Mouse (Mus musculus) liver, embryonic 13.5 days (tissue): ENCODE results near the gene Abcf3. TPM values are rescaled to one million over a fixed set of nuclear protein-coding genes. Genes with fewer than 3 reads are reported as not detected.

ENCODE experiments used
- ATAC-seq: fragments of 200-750 bp; cut with Nextera tagmentation; 2 replicates; pipeline ENCODE4 v1.8.0; 2017; ENCODE audit warnings: low read depth, mild to moderate bottlenecking, moderate number of reproducible peaks, moderate library complexity
- DNase-seq: peaks from one replicate; pipeline ENCODE4 v3.0.0; 2022
- H3K27ac ChIP-seq: fragments of 300-500 bp; sonication (generic); 2 replicates; pipeline ENCODE4 v1.5.1; 2015; ENCODE audit warnings: moderate library complexity, mild to moderate bottlenecking, inconsistent platforms
- H3K27me3 ChIP-seq: fragments of 300-500 bp; sonication (generic); 2 replicates; pipeline ENCODE4 v1.6.1; 2015; ENCODE audit warnings: mild to moderate bottlenecking, inconsistent platforms
- H3K36me3 ChIP-seq: fragments of 300-500 bp; sonication (generic); 2 replicates; pipeline ENCODE4 v1.6.1; 2015; ENCODE audit warnings: mild to moderate bottlenecking, inconsistent platforms
- H3K4me1 ChIP-seq: fragments of 300-500 bp; sonication (generic); replicated peaks from 2 replicates; pipeline ENCODE4 v1.6.1; 2015; ENCODE audit warnings: inconsistent platforms
- H3K4me2 ChIP-seq: fragments of 300-500 bp; sonication (generic); 2 replicates; pipeline ENCODE4 v1.6.1; 2015; ENCODE audit warnings: inconsistent platforms, mild to moderate bottlenecking, moderate library complexity
- H3K4me3 ChIP-seq: fragments of 300-500 bp; sonication (generic); replicated peaks from 2 replicates; pipeline ENCODE4 v1.5.1; 2015; ENCODE audit warnings: mild to moderate bottlenecking, inconsistent platforms
- H3K9ac ChIP-seq: fragments of 300-500 bp; sonication (generic); 2 replicates; pipeline ENCODE4 v1.6.1; 2015; ENCODE audit warnings: mild to moderate bottlenecking, inconsistent platforms
- H3K9me3 ChIP-seq: fragments of 300-500 bp; sonication (generic); replicated peaks from 2 replicates; pipeline ENCODE4 v1.6.1; 2016; ENCODE audit warnings: inconsistent platforms
- WGBS: fragments of 180-500 bp; shearing (Covaris S2); methylation state at CpG from one replicate; pipeline ENCODE4 v1.1.7; 2015; ENCODE audit not compliant: insufficient replicate concordance; 5-methylcytosine and 5-hydroxymethylcytosine counted together
- polyA plus RNA-seq: library from polyadenylated mRNA; unstranded; fragments of >200 nt; fragmentation: Nextera tagmentation; extraction: Ambion mirVana; gene quantifications from 2 replicates; pipeline ENCODE4 v1.2.1, GENCODE M21; 2015

The Abcf3 gene
- 27.0 and 27.9 TPM in 2 replicates for polyA plus RNA-seq

- Histone ChIP-seq H3K27ac (peak within 1 kb of the TSS; percentile 82), H3K4me3 (peak within 1 kb of the TSS; percentile 75), H3K4me1 (peaks cover 33% of the 10 kb centered on the region), H3K4me2 (peak within 1 kb of the TSS; percentile 87), H3K9ac (peak within 1 kb of the TSS; percentile 78), H3K9me3 (no peaks in the 10 kb centered on the region), H3K36me3 (peaks cover 64% of the 10 kb centered on the region), H3K27me3 (no peaks in the 10 kb centered on the region)
- ATAC-seq (peak; percentile 98), DNase-seq (peak; percentile 98)
- under 1% methylated on average over 56 of the region's 56 CpGs for WGBS
These were observed at the start of gene Abcf3 for GRCm38 (mm10) chr16:20548096-20548948. Gene Abcf3 (plus strand): TSS chr16:20548577.

DNA sequence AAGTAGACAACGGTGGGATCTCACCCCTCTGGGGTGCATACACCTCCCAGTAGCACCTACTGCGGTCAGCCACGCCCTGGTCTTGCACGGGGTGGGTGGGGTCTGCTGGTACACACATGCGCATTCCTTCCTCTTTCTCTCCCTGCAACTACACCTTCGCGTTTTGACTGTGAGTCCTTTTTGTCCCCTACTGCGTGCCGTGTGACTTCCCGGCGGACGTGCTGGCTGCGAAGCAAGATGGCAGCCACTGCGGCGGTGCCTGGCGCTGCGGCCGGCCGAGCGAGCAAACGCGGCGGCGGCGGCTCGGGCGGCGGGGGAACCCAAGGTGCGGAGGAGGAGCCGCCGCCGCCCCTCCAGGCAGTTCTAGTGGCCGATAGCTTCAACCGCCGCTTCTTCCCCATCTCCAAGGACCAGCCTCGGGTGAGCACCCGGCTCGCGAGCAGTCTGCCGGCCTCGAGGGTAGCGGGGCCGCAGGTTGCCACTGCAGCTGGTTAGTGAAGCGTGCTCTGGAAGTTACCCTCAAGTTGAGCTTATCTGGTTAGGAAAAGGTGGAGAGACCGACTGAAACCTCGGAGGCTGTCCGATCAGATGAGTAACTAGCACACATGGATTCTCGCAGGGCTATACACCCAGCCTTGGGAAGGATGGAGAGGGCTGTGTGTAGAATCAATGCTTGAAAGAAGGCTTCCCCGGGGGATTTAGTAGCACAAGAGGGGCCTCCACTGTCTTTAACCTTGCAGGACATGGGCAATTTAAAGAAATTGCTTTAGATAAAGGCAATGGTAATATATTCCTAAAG lies 49.5 kb upstream of the Abcf3 start, which contains the start of gene Eif2b5:
Gene Eif2b5 (plus strand): TSS at position 141 of the 799 bp plus-strand sequence.
- peak within 1 kb of the TSS; percentile 88 for H3K4me3 ChIP-seq
- no peaks in the 10 kb centered on the region for H3K27me3 ChIP-seq
- ATAC-seq (peak; percentile 94), DNase-seq (peak; percentile 92)
- peak within 1 kb of the TSS; percentile 87 for H3K4me2 ChIP-seq
- peak within 1 kb of the TSS; percentile 74 for H3K27ac ChIP-seq
- no peaks in the 10 kb centered on the region for H3K9me3 ChIP-seq
- H3K9ac ChIP-seq: peak within 1 kb of the TSS; percentile 91
- H3K36me3 ChIP-seq: peaks cover 36% of the 10 kb centered on the region
- H3K4me1 ChIP-seq: peaks cover 27% of the 10 kb centered on the region
- WGBS: under 1% methylated on average over 49 of the region's 49 CpGs

DNA sequence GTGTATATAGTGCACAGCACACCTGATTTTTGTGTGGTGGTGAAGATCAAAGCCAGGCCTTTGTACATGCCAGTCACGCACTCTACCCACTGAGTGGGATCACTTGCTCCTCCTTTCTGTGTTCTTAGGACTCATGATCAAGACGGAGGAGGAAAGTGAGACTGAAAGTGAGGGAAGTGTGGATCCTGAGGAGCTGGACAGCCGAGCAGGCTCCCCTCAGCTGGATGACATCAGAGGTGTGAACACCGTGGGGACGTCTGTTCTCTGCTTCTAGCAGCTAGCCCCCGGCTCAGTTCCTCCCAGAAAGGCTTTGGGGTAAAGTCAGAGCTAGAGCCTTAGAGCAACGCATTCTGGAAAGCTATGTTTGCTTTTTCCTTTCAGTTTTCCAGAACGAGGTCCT lies 42.4 kb upstream of the Abcf3 start:
- 83% methylated on average over 8 of the region's 8 CpGs for WGBS
- H3K9me3 ChIP-seq: no peaks in the 10 kb centered on the region
- H3K27me3 ChIP-seq: no peaks in the 10 kb centered on the region
- ATAC-seq: no peak
- DNase-seq: no peak
- no peak overlapping the region for H3K4me3 ChIP-seq
- H3K4me1 ChIP-seq: no peaks in the 10 kb centered on the region
- H3K9ac ChIP-seq: no peak overlapping the region
- H3K27ac ChIP-seq: no peak overlapping the region
- H3K36me3 ChIP-seq: peaks cover 100% of the 10 kb centered on the region
- no peak overlapping the region for H3K4me2 ChIP-seq

DNA sequence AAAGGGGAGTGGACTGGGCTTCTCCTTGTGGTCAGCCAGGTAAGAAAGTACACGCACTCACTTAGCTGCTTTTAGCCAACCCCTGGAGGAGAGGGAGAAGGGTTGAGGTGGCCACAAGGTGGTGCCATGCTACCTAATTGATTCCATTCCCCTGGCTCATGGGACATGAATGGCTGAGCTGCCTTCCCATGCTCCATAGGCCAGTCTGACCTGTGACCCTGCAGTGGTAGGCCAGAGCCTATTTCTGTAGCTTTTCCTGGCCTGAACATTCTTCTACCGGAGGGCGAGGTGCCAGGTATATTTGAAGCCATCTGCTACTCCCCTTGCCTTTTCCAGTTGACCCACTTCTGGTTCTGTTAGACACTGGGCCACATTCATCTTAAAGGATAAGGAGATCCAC lies 39.0 kb upstream of the Abcf3 start:
- no peak overlapping the region for H3K9ac ChIP-seq
- H3K4me1 ChIP-seq: no peaks in the 10 kb centered on the region
- peaks cover 73% of the 10 kb centered on the region for H3K36me3 ChIP-seq
- H3K27ac ChIP-seq: no peak overlapping the region
- no peak for DNase-seq
- H3K4me2 ChIP-seq: no peak overlapping the region
- H3K4me3 ChIP-seq: no peak overlapping the region
- peak; percentile 50; the same call in 1 of the 2 replicates for ATAC-seq
- H3K9me3 ChIP-seq: no peaks in the 10 kb centered on the region
- 77% methylated on average over 3 of the region's 3 CpGs for WGBS
- no peaks in the 10 kb centered on the region for H3K27me3 ChIP-seq

- no peak for ATAC-seq
- Histone ChIP-seq H3K27ac (no peak overlapping the region), H3K27me3 (no peaks in the 10 kb centered on the region), H3K9ac (no peak overlapping the region), H3K4me3 (no peak overlapping the region), H3K9me3 (no peaks in the 10 kb centered on the region), H3K36me3 (peaks cover 53% of the 10 kb centered on the region), H3K4me1 (peaks cover 6% of the 10 kb centered on the region), H3K4me2 (no peak overlapping the region)
- WGBS: 77% methylated on average over 7 of the region's 7 CpGs
- no peak for DNase-seq
These were observed 37.0 kb upstream of the Abcf3 start for GRCm38 (mm10) chr16:20511277-20511847.

DNA sequence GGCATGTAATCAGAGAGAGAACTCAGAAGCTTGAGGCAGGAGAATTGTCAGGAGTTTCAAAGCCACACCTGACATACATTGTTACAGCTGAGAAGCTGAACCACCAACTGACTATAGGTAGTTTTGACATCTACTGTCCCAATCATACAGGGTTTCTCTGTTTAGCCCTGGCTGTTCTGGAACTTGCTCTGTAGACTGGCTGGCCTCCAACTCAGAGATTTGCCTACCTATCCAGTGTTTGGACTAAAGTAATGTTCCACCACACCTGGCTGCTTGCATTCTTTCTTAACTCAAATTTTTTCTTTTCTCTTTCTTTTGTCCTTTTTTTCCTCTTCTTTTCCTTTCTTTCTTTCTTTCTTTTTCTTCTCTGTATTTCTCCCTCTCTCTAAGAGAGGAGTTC lies 32.3 kb upstream of the Abcf3 start:
- H3K4me2 ChIP-seq: peak overlapping the region; percentile 95
- no peaks in the 10 kb centered on the region for H3K27me3 ChIP-seq
- ATAC-seq: no peak
- DNase-seq: no peak
- H3K9ac ChIP-seq: peak overlapping the region; percentile 97; the same call in 1 of the 2 replicates
- peaks cover 43% of the 10 kb centered on the region for H3K4me1 ChIP-seq
- H3K27ac ChIP-seq: peak overlapping the region; percentile 88
- H3K9me3 ChIP-seq: no peaks in the 10 kb centered on the region
- H3K36me3 ChIP-seq: peaks cover 12% of the 10 kb centered on the region
- peak overlapping the region; percentile 95 for H3K4me3 ChIP-seq

DNA sequence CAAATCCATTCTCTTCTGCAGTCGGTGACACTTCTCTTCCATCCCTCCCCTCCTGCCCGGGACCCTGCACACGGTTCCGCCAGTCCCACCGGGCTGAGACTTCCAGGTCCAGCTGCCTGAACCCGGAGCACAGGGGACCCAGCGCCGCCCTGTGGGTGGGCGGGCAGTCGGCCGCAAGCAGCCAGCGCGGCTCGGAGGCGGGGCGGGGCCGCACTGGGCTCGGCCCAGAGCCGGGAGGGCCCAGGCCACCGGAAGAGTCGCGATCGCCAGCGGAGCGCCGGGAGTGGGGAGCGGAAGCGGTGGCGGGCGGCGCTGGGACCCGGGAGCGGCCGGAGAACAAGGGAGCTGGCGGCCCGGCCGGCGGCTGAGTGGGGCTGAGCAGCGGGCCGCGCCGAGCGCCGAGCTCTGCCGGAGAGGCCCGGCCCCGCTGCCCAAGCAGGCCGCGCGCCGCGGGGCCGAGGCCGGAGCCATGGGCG lies 31.6 kb upstream of the Abcf3 start, which contains the start of gene Dvl3:
Gene Dvl3 (plus strand): TSS at position 257 of the 476 bp plus-strand sequence.
- WGBS: under 1% methylated on average over 51 of the region's 55 CpGs
- H3K4me3 ChIP-seq: peak within 1 kb of the TSS; percentile 95
- H3K9me3 ChIP-seq: no peaks in the 10 kb centered on the region
- peaks cover 13% of the 10 kb centered on the region; the same call in 1 of the 2 replicates for H3K36me3 ChIP-seq
- H3K9ac ChIP-seq: peak within 1 kb of the TSS; percentile 97
- ATAC-seq: peak; percentile 97
- no peaks in the 10 kb centered on the region for H3K27me3 ChIP-seq
- H3K4me1 ChIP-seq: peaks cover 49% of the 10 kb centered on the region
- peak within 1 kb of the TSS; percentile 88 for H3K27ac ChIP-seq
- peak; percentile 85 for DNase-seq
- peak within 1 kb of the TSS; percentile 95 for H3K4me2 ChIP-seq

GRCm38 (mm10) chr16:20517216-20517615 lies 31.2 kb upstream of the Abcf3 start:
- peak; percentile 41 for ATAC-seq
- Histone ChIP-seq H3K9me3 (no peaks in the 10 kb centered on the region), H3K27me3 (no peaks in the 10 kb centered on the region), H3K4me3 (peak overlapping the region; percentile 95), H3K9ac (peak overlapping the region; percentile 97), H3K4me1 (peaks cover 49% of the 10 kb centered on the region), H3K4me2 (peak overlapping the region; percentile 95), H3K36me3 (peaks cover 13% of the 10 kb centered on the region; the same call in 1 of the 2 replicates), H3K27ac (peak overlapping the region; percentile 88)
- no peak for DNase-seq
- under 1% methylated on average over 26 of the region's 26 CpGs for WGBS

DNA sequence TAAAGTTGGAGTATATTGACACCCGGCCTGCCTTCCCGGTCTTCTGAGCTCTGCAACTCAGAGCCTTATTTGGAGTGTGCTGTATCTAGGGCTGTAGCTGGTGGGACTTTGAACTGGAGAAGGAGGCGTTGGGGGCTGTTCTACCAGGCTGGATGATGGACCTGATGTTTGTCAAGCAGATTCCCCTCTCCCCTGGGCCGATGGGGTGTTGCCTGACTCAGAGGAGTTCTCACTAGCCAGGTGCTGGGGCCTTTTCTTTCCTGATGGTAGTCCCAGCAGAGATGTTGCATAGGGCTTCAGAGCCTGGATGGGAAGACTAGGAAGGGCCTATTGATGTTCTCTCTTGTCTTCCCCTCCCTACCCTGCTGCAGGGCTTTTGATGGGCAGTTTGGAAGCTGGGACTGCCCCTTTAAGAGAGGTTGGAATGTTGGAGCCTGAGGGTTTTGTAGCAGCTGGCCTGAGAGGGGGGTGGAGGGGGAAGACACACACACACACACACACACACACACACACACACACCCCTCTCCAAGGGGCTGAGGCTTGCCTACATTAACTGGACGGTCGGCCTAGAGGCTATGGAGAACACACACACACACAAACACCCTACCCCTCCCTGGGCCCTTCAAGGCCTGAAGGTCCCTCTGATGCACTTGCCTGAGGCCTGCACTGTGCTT lies 30.5 kb upstream of the Abcf3 start:
- H3K36me3 ChIP-seq: peaks cover 14% of the 10 kb centered on the region; the same call in 1 of the 2 replicates
- no peaks in the 10 kb centered on the region for H3K27me3 ChIP-seq
- peak overlapping the region; percentile 95 for H3K4me3 ChIP-seq
- 27% methylated on average over 6 of the region's 6 CpGs for WGBS
- H3K4me1 ChIP-seq: peaks cover 49% of the 10 kb centered on the region
- ATAC-seq (peak; percentile 14), DNase-seq (no peak)
- H3K27ac ChIP-seq: peak overlapping the region; percentile 88
- H3K9me3 ChIP-seq: no peaks in the 10 kb centered on the region
- H3K9ac ChIP-seq: peak overlapping the region; percentile 97
- peak overlapping the region; percentile 95 for H3K4me2 ChIP-seq

- no peak overlapping the region for H3K4me2 ChIP-seq
- no peaks in the 10 kb centered on the region for H3K9me3 ChIP-seq
- no peak overlapping the region for H3K27ac ChIP-seq
- DNase-seq (no peak), ATAC-seq (no peak)
- H3K4me3 ChIP-seq: no peak overlapping the region
- H3K36me3 ChIP-seq: peaks cover 73% of the 10 kb centered on the region
- no peaks in the 10 kb centered on the region for H3K27me3 ChIP-seq
- WGBS: 84% methylated on average over 10 of the region's 10 CpGs
- peaks cover 43% of the 10 kb centered on the region for H3K4me1 ChIP-seq
- no peak overlapping the region for H3K9ac ChIP-seq
These were observed 24.5 kb upstream of the Abcf3 start for GRCm38 (mm10) chr16:20523886-20524285.
